Mouse (Mus musculus): ENCODE measurements around the gene Jak1. TPM values are rescaled to one million over a fixed set of nuclear protein-coding genes. Genes with fewer than 3 reads are reported as not detected.

Gene Jak1
- polyA plus RNA-seq, 1 experiment, result 46.5 TPM

DNA sequence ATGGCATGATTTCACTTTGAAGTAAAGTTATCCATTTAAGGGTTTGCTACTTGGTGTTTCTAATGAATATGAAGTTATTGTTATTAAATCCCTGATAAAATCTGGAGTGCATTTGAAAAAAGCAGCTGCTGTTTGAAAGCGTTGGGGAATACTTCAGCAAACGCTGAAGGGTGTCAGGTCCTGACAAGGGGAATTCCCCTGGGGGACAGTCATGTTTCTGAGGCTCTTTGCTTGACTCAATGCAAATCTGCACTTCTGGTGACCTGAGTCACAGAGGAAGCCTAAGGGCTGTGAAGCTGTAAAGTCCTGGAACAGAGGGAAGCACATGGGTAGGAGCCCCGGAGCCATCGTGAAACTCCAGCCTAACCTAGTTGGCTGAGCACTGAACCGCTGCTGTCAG is 123.3 kb downstream of the Jak1 start:
- no peak overlapping the region for H3K4me3 ChIP-seq (ENCODE audit: insufficient read depth, low read depth, low read length)
- peak; percentile 26 for DNase-seq
- H3K36me3 ChIP-seq (ENCODE audit: control insufficient read depth, insufficient read depth, low read length), result no peaks in the 10 kb centered on the region
- 62% methylated on average over 5 of the region's 5 CpGs for WGBS
- no peaks in the 10 kb centered on the region for H3K27me3 ChIP-seq (replicated peaks; ENCODE audit: control insufficient read depth, insufficient read depth, low read length)
- TF ChIP-seq CTCF (conservative IDR thresholded peaks at IDR 0.05; ENCODE audit: insufficient read depth, insufficient read length, low read depth, low read length) (no peak), POLR2A (IDR thresholded peaks at IDR 0.05; ENCODE audit: low read depth, low read length) (no peak)
- no peak overlapping the region for H3K27ac ChIP-seq (ENCODE audit: insufficient read depth, low read depth, low read length)
- no peaks in the 10 kb centered on the region for H3K4me1 ChIP-seq (ENCODE audit: control insufficient read depth, insufficient read depth, low read length)

DNA sequence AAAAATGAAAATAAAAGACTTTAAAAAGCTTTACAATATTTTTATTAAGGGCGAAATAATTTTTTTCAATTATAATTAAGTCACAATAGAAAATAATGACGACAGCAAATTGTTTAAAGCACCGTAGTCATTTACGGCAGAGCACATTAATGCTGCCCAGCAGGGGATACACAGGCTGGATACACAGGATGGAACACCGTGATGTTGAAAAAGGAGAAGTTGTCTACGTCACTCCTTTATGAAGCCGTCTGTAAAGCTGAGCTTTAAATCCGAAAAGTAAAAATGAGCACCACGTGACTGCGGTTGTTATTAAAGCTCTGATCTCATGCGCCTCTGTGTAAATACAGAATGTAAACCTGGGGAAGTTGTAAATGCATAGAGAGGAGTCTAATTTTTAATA is 127.1 kb downstream of the Jak1 start:
- no peak for DNase-seq
- 87% methylated on average over 11 of the region's 11 CpGs for WGBS

DNA sequence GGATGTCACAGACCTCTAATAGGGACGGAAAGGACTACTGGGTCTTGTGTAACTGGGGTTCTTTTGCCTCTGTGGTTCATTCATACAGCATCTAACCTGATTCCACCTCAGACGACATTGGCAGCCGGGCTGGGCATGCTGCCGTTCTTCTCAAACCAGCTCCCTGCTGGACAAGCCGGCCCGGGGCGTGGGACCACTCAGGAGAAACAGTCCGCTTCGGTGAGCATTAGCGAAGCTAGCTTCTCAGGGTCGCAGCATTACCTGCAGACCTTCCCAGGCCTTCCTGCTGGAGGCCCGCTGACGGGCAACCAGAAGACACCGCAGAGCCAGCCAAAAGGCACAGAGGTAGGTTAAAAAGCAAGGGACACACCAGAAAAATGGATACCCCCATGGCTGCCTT is 129.2 kb downstream of the Jak1 start:
- WGBS, result 90% methylated on average over 14 of the region's 14 CpGs
- DNase-seq, result no peak
- Histone ChIP-seq H3K4me3 (ENCODE audit: insufficient read depth, low read depth, low read length) (no peak overlapping the region), H3K27ac (ENCODE audit: insufficient read depth, low read depth, low read length) (no peak overlapping the region), H3K27me3 (replicated peaks; ENCODE audit: control insufficient read depth, insufficient read depth, low read length) (no peaks in the 10 kb centered on the region), H3K36me3 (ENCODE audit: control insufficient read depth, insufficient read depth, low read length) (no peaks in the 10 kb centered on the region), H3K4me1 (ENCODE audit: control insufficient read depth, insufficient read depth, low read length) (no peaks in the 10 kb centered on the region)
- TF ChIP-seq POLR2A (IDR thresholded peaks at IDR 0.05; ENCODE audit: low read depth, low read length), result no peak
- no peak for TF ChIP-seq CTCF (conservative IDR thresholded peaks at IDR 0.05; ENCODE audit: insufficient read depth, insufficient read length, low read depth, low read length)

More for the DNA sequence above, 127.1 kb downstream of the Jak1 start:
- no peak for TF ChIP-seq POLR2A (IDR thresholded peaks at IDR 0.05; ENCODE audit: low read depth, low read length)
- no peak for TF ChIP-seq CTCF (conservative IDR thresholded peaks at IDR 0.05; ENCODE audit: insufficient read depth, insufficient read length, low read depth, low read length)
- H3K36me3 ChIP-seq (ENCODE audit: control insufficient read depth, insufficient read depth, low read length), result no peaks in the 10 kb centered on the region
- no peak overlapping the region for H3K27ac ChIP-seq (ENCODE audit: insufficient read depth, low read depth, low read length)
- no peaks in the 10 kb centered on the region for H3K27me3 ChIP-seq (replicated peaks; ENCODE audit: control insufficient read depth, insufficient read depth, low read length)
- no peak overlapping the region for H3K4me3 ChIP-seq (ENCODE audit: insufficient read depth, low read depth, low read length)
- no peaks in the 10 kb centered on the region for H3K4me1 ChIP-seq (ENCODE audit: control insufficient read depth, insufficient read depth, low read length)

DNA sequence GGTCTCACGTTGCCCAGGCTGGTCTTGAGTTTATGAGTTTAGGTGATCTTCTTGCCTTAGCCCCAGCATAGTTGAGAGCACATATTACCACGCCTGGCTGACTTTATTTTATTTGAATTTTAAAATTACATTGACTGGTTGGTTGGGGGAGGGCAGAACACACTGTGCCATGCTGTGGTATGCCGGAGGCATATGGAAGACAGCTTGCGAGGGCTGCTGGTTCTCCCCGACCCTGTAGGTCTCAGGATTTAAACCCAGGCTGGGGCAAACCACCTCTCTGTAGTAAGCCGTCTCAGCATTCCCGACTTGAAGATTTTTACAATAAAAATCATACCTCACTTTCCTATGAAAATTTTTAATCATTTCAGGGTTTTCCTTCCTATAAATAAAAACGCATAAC is 130.1 kb downstream of the Jak1 start:
- no peak overlapping the region for H3K4me3 ChIP-seq (ENCODE audit: insufficient read depth, low read depth, low read length)
- H3K36me3 ChIP-seq (ENCODE audit: control insufficient read depth, insufficient read depth, low read length), result no peaks in the 10 kb centered on the region
- H3K27me3 ChIP-seq (replicated peaks; ENCODE audit: control insufficient read depth, insufficient read depth, low read length), result no peaks in the 10 kb centered on the region
- DNase-seq, result no peak
- H3K27ac ChIP-seq (ENCODE audit: insufficient read depth, low read depth, low read length), result no peak overlapping the region
- 81% methylated on average over 8 of the region's 8 CpGs for WGBS
- no peaks in the 10 kb centered on the region for H3K4me1 ChIP-seq (ENCODE audit: control insufficient read depth, insufficient read depth, low read length)
- TF ChIP-seq POLR2A (IDR thresholded peaks at IDR 0.05; ENCODE audit: low read depth, low read length) (no peak), CTCF (conservative IDR thresholded peaks at IDR 0.05; ENCODE audit: insufficient read depth, insufficient read length, low read depth, low read length) (no peak)

DNA sequence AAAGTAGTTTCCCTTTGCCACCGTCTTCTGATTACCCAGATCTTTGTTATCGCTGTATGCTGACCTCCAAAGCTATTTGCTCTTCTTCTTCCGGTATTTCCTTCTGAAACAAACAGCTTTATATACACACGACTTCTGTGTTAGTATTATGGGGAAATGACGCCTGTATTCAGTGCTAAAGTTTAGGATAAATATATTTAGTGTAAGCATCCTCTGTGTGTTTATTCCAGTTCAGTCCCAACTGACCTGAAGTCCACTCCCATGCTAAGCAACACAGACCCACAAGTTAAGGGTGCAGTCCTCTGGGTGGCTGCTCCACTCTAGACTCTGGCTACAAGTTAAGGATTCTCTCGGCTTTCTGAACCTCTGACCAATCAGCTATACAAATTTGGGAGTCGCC is 144.1 kb downstream of the Jak1 start:
- no peaks in the 10 kb centered on the region for H3K36me3 ChIP-seq (ENCODE audit: control insufficient read depth, insufficient read depth, low read length)
- no peak overlapping the region for H3K4me3 ChIP-seq (ENCODE audit: insufficient read depth, low read depth, low read length)
- no peak for DNase-seq
- TF ChIP-seq POLR2A (IDR thresholded peaks at IDR 0.05; ENCODE audit: low read depth, low read length), result no peak
- no peak for TF ChIP-seq CTCF (conservative IDR thresholded peaks at IDR 0.05; ENCODE audit: insufficient read depth, insufficient read length, low read depth, low read length)
- H3K27ac ChIP-seq (ENCODE audit: insufficient read depth, low read depth, low read length), result no peak overlapping the region
- WGBS, result 94% methylated on average over 7 of the region's 7 CpGs
- no peaks in the 10 kb centered on the region for H3K27me3 ChIP-seq (replicated peaks; ENCODE audit: control insufficient read depth, insufficient read depth, low read length)
- no peaks in the 10 kb centered on the region for H3K4me1 ChIP-seq (ENCODE audit: control insufficient read depth, insufficient read depth, low read length)

DNA sequence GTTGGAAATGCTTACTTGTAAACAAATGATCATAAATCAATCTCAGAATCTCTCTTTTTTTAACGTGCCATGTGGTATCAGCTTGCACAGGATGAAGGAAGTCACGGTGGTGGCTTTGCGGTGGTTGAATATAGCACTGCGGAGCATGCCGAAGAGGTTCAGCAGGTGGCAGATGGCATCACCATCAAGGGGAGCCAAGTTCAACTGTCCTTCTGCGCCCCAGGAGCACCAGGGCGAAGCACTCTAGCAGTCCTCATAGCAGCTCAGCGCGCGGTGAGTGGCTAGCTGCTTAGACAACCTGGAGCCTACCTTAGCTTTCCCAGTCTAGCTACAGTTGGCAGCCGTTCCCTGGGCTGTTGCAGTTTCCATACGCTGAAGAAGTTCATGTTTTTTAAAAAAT is 158.0 kb downstream of the Jak1 start:
- DNase-seq, result no peak
- Histone ChIP-seq H3K36me3 (ENCODE audit: control insufficient read depth, insufficient read depth, low read length) (no peaks in the 10 kb centered on the region), H3K27ac (ENCODE audit: insufficient read depth, low read depth, low read length) (no peak overlapping the region), H3K27me3 (replicated peaks; ENCODE audit: control insufficient read depth, insufficient read depth, low read length) (no peaks in the 10 kb centered on the region), H3K4me3 (ENCODE audit: insufficient read depth, low read depth, low read length) (no peak overlapping the region), H3K4me1 (ENCODE audit: control insufficient read depth, insufficient read depth, low read length) (no peaks in the 10 kb centered on the region)
- TF ChIP-seq CTCF (conservative IDR thresholded peaks at IDR 0.05; ENCODE audit: insufficient read depth, insufficient read length, low read depth, low read length), result no peak
- no peak for TF ChIP-seq POLR2A (IDR thresholded peaks at IDR 0.05; ENCODE audit: low read depth, low read length)
- WGBS, result 79% methylated on average over 12 of the region's 12 CpGs

Other genes starting within 250 kb of the Jak1 start
- gene Gm10577, start 244.6 kb downstream of the Jak1 start, polyA plus RNA-seq (2012; rRNA removed), result not detected in 2 replicates
- gene Raver2, start 196.3 kb downstream of the Jak1 start, polyA plus RNA-seq (2012; rRNA removed), result 2.2 and 2.3 TPM in 2 replicates
- gene Ak4, start 154.0 kb upstream of the Jak1 start, polyA plus RNA-seq (2012; rRNA removed), result 135 and 164 TPM in 2 replicates
- gene Dnajc6, start 231.4 kb upstream of the Jak1 start, polyA plus RNA-seq (2012; rRNA removed), result 13.9 and 14.5 TPM in 2 replicates

Data from kidney, adult 2 months (tissue).